Mouse (Mus musculus): ENCODE data around the gene Gm10401.
"Not testable (repeated sequence)": the region's sequence is repeated elsewhere in the genome, so short reads cannot be mapped to it uniquely, and the experiment has no call there.

Gene Gm10401

DNA sequence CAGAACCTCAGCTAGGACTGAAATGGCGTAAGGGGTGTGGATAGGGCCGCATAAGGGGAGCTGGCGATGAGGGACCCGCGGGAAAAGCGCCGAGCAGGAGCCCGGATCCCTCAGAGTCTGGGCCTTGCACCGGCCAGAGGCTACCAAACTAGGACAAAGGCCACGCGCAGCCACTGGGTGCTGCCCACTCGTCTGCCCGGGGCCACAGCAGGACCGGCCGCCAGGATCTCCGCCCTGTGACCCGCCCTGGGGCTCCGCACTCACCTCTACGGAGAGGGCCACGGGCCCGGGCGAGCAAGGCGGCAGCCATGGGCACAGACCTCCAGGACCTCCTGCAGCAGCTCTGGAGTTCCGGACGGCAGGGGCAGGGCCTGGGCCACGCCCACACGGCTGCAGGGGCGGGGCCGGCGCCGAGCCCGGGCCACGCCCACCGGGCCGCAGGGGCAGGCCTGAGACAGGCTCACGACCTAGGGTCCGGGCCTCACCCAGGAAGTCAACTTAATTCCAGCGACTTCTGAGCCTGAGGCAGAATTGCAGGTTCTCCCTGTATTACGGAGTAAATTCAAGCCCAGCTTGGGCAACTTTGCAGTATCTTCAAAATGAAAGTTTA is 21.0 kb upstream of the Gm10401 start, which contains the start of gene Acads:
Acads (minus strand) TSS at position 386 of the 610 bp plus-strand sequence.
- DNase-seq (ENCODE audit: extremely low spot score, low spot score), result peak; percentile 88

GRCm38 (mm10) chr5:115117467-115117866 is 19.4 kb upstream of the Gm10401 start:
- no peak for DNase-seq (ENCODE audit: extremely low spot score, low spot score)

- no peak for DNase-seq (ENCODE audit: extremely low spot score, low spot score)
Observed at GRCm38 (mm10) chr5:115116426-115116825, 18.3 kb upstream of the Gm10401 start.

- DNase-seq (ENCODE audit: extremely low spot score, low spot score), result no peak
Observed at GRCm38 (mm10) chr5:115114501-115114900, 16.4 kb upstream of the Gm10401 start.

- DNase-seq (ENCODE audit: extremely low spot score, low spot score), result no peak
Observed at GRCm38 (mm10) chr5:115113244-115113643, 15.1 kb upstream of the Gm10401 start.

DNA sequence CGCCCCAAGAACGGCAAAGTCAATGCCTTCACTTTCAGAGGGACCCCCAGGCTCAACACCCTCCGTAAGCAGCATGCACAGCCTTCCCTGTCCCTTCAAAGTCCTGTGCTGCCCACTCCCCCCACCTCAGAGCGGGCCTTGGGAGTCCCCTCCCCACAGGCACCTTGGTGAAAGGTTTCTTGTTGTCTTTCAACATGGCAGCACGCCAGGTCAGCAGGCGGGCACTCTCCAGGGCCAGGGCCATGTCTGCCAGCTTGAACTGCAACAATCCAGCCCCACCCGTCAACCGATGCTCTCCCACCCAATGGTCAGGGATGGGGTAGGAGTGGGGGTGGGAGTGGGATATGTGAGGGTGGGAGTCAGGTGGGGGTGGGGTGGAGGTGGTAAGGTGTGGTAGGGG is 13.1 kb upstream of the Gm10401 start:
- DNase-seq (ENCODE audit: extremely low spot score, low spot score), result no peak

DNA sequence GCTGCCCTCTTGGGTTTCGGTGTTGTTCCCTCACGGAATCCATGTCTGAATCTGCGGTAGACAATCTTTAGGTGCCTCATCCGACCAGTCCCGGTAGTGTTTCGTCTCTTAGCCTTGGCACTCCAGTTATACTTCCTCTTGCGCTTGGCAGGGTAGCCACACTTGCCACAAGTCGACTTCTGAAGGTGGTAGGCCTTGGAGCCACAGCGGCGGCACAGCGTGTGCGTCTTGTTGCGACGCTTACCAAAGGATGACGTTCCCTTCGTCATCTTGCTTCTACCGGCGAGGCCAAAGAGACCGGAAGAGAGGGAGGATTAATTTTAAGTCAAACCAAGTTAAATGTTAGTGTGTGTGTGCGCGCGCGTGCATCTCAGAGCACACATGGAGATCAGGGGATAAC is 5.2 kb upstream of the Gm10401 start:
- not testable (repeated sequence) for DNase-seq (ENCODE audit: extremely low spot score, low spot score)

GRCm38 (mm10) chr5:115102231-115102630 is 4.1 kb upstream of the Gm10401 start:
- DNase-seq (ENCODE audit: extremely low spot score, low spot score), result no peak

- no peak for DNase-seq (ENCODE audit: extremely low spot score, low spot score)
Observed at GRCm38 (mm10) chr5:115100473-115100872, 2.4 kb upstream of the Gm10401 start.

DNA sequence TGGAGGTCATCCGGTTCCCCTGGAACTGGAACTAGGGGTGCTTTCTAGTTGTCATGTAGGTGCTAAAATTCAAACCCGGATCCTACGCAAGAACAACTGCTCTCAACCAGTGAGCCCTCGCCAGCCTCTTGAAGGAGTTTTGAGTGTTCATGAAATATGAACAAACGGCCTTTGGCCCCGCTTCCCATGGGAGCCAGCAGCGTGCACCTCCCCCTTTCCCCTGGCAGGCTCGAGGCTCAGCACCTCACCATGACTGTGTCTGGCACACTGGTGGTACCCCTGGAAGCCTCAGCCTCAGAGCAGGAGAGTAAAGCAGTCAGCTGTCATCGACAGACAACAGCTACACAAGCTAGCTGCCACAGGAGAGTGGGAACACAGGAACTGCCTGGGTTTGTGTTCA is 1.9 kb upstream of the Gm10401 start:
- DNase-seq (ENCODE audit: extremely low spot score, low spot score), result no peak

- no peak for DNase-seq (ENCODE audit: extremely low spot score, low spot score)
Observed at GRCm38 (mm10) chr5:115099530-115099929, 1.4 kb upstream of the Gm10401 start.

DNA sequence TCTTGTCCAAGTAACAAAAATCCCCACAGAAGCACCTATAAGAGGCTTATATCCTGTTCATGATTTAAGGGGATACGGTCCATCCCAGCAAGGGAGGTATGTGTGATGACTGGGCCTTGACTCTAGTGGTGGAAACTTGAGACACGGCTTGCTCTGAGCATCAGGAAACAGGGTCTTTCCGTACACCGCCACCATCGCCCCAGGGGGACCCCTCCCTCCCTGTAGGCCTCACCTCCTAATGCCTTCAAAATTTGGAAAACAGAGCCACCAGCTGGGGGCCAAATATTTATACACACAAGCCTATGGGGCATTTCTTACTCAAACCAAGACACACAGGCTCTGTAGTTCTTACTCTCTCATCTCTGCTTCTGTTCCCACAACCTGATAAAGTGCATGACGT is 6.3 kb downstream of the Gm10401 start:
- no peak for DNase-seq (ENCODE audit: extremely low spot score, low spot score)

- DNase-seq (ENCODE audit: extremely low spot score, low spot score), result no peak
Observed at GRCm38 (mm10) chr5:115091015-115091414, 7.1 kb downstream of the Gm10401 start.

DNA sequence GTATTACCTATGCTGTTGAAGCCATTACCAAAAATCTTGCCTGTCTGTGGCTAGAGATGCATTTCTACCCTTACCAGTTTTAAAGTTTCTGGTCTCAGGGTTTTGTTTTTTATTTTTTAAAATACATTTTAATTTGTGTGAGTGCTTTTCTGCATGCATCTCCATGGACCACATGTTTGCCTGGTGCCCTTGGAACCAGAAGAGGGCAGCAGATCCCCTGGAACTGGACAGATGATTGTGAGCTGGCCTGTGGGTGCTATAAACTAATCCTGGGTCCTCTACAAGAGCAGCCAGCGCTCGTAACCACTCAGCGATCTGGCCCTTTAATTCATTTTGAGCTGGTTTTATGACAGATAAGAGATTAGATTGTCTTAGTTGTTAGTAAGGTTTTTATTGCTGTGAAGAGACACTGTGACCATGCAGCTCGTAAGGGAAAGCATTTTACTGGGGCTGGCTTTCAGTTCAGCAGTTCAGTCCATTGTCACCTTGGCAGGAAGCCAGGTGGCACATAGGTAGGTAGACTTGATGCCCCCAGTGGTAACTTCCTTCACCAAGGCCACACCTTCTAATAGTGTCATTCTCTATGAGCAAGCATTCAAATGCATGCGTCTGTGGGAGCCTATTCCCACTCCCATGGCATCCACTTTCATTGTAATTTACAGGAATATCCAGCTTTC is 8.4 kb downstream of the Gm10401 start:
- no peak for DNase-seq (ENCODE audit: extremely low spot score, low spot score)

GRCm38 (mm10) chr5:115085675-115086074 is 12.4 kb downstream of the Gm10401 start:
- no peak for DNase-seq (ENCODE audit: extremely low spot score, low spot score)

GRCm38 (mm10) chr5:115083492-115083891 is 14.6 kb downstream of the Gm10401 start:
- DNase-seq (ENCODE audit: extremely low spot score, low spot score), result no peak

DNA sequence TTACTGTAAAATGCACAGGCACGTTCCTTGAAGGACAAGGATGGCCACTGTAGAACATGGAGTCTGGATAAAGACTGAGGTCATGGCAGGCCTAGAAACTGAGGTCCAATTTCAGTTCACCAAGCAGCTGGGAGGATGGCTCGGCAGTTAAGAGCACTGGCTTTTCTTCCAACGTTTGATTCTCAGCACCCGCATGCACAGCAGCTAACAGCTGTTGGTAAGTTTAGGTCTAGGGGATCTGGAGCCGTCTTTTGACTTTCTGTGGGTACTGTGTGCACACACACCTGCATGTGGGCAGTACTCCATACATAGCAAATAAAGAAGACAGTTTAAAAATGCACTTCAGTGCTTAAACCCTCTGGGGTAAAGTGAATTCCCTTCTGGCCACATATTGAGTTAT is 16.5 kb downstream of the Gm10401 start:
- no peak for DNase-seq (ENCODE audit: extremely low spot score, low spot score)

DNA sequence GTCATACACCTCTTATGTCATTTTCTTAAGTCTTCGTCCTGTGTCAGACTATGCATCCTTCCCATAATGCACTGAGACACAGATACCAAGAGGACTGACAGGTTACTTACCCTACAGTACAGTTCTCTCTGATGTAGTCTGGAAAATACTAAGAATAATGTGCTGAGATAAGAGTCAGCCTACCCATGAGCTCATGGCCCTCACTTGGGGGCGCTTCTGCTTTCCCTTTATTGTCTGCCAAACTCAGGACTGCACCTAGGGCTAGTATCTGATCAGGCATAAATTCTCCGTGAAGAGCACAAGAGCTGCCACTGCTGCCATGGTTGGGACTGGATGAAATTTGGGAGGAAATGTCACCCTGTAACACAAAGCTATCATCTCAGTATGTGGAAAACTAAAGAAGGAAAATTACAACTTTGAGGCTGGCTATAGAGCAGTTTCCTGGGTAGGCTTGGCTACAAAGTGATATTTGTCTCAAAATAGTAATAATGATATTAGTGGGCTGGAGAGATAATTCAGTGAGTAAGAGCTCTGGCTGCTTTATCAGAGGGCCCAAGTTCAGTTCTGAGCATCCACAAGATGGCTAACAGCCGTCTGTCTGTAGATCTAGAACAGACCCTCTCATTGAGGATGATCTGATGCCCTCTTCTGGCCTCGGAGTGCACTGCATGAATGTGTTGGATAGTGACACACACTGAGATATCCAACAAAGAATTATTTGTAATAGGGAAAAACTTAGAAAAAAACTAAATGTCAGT is 21.8 kb downstream of the Gm10401 start:
- DNase-seq (ENCODE audit: extremely low spot score, low spot score), result peak; percentile 60

- DNase-seq (ENCODE audit: extremely low spot score, low spot score), result no peak
Observed at GRCm38 (mm10) chr5:115074749-115075148, 23.3 kb downstream of the Gm10401 start.

- DNase-seq (ENCODE audit: extremely low spot score, low spot score), result not testable (repeated sequence)
Observed at GRCm38 (mm10) chr5:115073306-115073705, 24.8 kb downstream of the Gm10401 start.

GRCm38 (mm10) chr5:115072143-115072542 is 26.0 kb downstream of the Gm10401 start:
- no peak for DNase-seq (ENCODE audit: extremely low spot score, low spot score)

All from neural tube, embryonic 10.5 days (tissue).